Mouse (Mus musculus): ENCODE data around the gene 1520401A03Rik. TPM values are rescaled to one million over a fixed set of nuclear protein-coding genes. Genes with fewer than 3 reads are reported as not detected.

Gene 1520401A03Rik
- polyA plus RNA-seq, 1 experiment from 2014 or later = 0.21 TPM

DNA sequence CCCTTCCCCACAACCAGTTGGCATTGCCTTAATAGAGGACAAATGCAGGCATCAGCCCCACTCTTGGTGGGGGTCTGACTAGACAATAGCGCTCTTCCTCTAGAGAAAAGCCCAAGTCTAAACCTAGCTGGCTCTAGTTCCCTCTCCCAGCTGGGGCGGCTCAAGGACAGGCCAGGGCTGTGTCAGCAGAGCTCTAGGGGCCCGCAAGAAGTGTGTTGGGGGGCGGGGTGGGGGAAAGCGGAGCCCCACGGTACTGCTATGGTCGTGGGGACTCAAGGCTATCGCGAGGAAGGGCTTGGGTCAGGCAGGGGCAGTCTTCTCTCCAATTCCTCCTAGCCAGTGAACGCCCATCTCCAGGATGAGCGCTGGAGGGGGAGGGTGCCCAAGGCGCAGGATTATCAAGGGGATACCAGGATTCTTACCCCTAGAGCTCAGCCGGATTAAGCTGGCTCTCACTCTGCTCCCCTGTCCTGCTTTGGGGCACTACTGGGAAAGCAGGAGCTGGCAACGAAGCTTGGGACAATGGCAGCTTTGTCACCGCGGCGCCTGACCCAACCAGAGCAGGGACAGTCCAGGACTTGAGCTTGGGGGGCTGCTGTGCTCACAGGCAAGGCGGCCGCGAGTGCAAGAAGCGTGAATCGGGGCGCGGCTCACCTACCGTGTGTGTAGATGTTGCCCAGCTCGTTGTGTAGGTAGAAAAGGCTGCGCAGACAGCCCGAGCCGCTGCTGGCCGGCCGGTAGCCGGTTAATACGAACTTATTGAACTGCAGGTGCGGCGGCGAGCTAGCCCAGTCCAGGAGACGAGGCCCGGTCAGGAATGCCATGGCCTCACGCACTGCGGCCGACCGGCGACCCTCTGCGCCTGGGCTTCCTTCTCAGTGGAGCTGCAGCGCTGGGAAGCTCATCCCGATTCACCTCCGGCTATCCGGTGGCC lies 16.9 kb upstream of the 1520401A03Rik start:
- no peaks in the 10 kb centered on the region for H3K9me3 ChIP-seq (ENCODE audit: control insufficient read depth, low read length)
- H3K27ac ChIP-seq (ENCODE audit: low read depth, low read length) = peak overlapping the region; percentile 40
- H3K27me3 ChIP-seq (ENCODE audit: control insufficient read depth, insufficient read depth, low read length) = peaks cover 29% of the 10 kb centered on the region
- peak overlapping the region; percentile 81 for H3K4me3 ChIP-seq (ENCODE audit: low read depth, low read length)
- H3K36me3 ChIP-seq (ENCODE audit: control insufficient read depth, insufficient read depth, low read length) = peaks cover 16% of the 10 kb centered on the region
- peak overlapping the region; percentile 70 for H3K9ac ChIP-seq (replicated peaks; ENCODE audit: low read depth, low read length)
- under 1% methylated on average over 47 of the region's 48 CpGs for WGBS
- H3K4me2 ChIP-seq (ENCODE audit: low read depth, low read length) = peak overlapping the region; percentile 79
- H3K4me1 ChIP-seq (ENCODE audit: control insufficient read depth, insufficient read depth, low read length) = peaks cover 20% of the 10 kb centered on the region
- ATAC-seq (ENCODE audit: low read depth) = peak; percentile 30

DNA sequence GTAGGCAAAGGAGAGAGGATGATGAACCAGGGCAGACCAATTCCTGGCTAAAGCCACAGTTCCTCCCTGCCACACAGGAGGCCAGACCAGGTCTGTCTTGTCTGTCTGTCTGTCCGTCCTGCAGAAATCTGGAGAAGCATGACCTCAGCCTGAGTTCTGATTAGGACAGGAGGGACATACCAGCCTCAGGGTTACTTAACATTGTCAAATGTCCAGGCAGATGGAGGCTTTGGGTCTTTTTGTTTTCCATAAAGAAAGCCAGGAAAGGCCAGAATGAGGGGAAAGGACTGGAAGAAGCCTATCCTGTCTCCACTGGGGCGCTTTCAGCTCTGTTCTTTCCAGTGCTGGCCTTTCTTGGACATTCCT lies 16.2 kb upstream of the 1520401A03Rik start:
- no peak for ATAC-seq (ENCODE audit: low read depth)
- H3K9me3 ChIP-seq (ENCODE audit: control insufficient read depth, low read length) = no peaks in the 10 kb centered on the region
- peak overlapping the region; percentile 40; the same call in 1 of the 2 replicates for H3K27ac ChIP-seq (ENCODE audit: low read depth, low read length)
- peak overlapping the region; percentile 70 for H3K9ac ChIP-seq (replicated peaks; ENCODE audit: low read depth, low read length)
- WGBS = 33% methylated on average over 2 of the region's 2 CpGs
- peaks cover 20% of the 10 kb centered on the region for H3K4me1 ChIP-seq (ENCODE audit: control insufficient read depth, insufficient read depth, low read length)
- peaks cover 26% of the 10 kb centered on the region for H3K27me3 ChIP-seq (ENCODE audit: control insufficient read depth, insufficient read depth, low read length)
- H3K4me2 ChIP-seq (ENCODE audit: low read depth, low read length) = peak overlapping the region; percentile 79
- H3K36me3 ChIP-seq (ENCODE audit: control insufficient read depth, insufficient read depth, low read length) = peaks cover 16% of the 10 kb centered on the region
- H3K4me3 ChIP-seq (ENCODE audit: low read depth, low read length) = peak overlapping the region; percentile 81

DNA sequence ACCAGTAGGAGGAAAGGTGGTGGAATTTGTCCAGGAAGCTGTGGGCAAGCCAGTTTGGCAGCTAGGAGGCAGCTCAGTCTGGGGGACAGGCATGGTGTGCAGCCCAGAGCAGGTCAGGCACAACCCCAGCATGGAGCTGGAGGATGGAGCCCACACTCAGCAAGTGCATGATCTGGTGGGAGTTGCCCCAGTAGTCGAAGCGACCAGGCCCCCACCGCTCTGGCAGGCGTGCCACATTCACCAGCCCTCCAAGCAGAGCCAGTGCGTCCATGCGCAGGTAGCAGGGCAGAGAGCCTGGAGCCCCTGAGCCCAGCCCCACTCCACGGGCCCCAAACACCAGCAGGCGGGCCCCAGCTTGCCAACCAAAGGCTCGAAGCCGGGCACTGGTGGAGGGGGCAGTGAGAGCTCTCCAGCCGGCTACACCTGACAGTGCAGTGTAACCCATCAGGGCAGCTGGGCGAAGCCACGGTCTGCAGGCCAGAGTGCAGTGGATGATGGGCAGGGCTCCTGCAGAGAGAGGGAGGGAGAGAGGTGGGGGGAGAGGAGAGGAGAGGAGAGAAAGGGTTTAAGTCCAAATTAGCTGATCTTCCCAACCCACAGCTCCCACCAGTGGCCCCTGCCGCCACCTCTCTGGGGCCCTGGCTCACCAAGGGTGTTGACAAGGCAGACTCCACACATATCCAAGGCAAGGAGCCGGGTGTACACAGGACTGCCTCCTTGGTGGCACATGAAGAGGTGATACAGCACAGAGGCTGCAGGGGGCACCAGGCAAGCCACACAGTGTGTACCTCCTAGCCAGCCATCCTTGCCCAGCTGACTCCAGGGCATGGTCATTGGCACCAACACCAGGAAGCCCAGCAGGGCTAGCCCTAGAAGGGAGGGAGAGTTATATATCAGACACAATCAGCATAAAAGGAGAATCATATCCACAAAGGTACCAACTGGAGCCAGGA lies 15.2 kb upstream of the 1520401A03Rik start:
- no peak overlapping the region for H3K9ac ChIP-seq (replicated peaks; ENCODE audit: low read depth, low read length)
- H3K4me2 ChIP-seq (ENCODE audit: low read depth, low read length) = peak overlapping the region; percentile 79; the same call in 1 of the 2 replicates
- ATAC-seq (ENCODE audit: low read depth) = no peak
- H3K27me3 ChIP-seq (ENCODE audit: control insufficient read depth, insufficient read depth, low read length) = peaks cover 15% of the 10 kb centered on the region
- peaks cover 20% of the 10 kb centered on the region for H3K4me1 ChIP-seq (ENCODE audit: control insufficient read depth, insufficient read depth, low read length)
- H3K36me3 ChIP-seq (ENCODE audit: control insufficient read depth, insufficient read depth, low read length) = peaks cover 16% of the 10 kb centered on the region
- no peak overlapping the region for H3K27ac ChIP-seq (ENCODE audit: low read depth, low read length)
- WGBS = 76% methylated on average over 15 of the region's 15 CpGs
- no peaks in the 10 kb centered on the region for H3K9me3 ChIP-seq (ENCODE audit: control insufficient read depth, low read length)
- no peak overlapping the region for H3K4me3 ChIP-seq (ENCODE audit: low read depth, low read length)

DNA sequence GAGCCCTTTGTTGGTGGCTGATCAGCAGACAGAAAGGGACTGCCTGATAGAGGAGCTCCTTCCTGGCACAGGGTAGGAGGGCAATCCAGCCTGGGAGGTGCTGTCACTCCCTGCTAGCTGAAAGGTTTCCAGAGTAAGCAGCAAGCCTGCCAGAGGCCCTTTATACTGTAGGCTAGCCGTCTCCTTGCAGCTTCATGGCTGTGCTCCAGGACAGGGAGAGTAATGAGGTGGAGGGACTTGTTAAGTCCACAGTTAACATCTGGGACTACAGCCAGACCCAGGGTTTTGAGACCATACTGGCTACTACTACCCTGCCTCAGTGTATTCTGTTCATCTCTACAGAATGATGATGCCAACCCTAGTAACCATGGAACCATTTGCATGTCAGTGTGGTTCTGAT lies 11.8 kb upstream of the 1520401A03Rik start:
- no peak for ATAC-seq (ENCODE audit: low read depth)
- H3K9ac ChIP-seq (replicated peaks; ENCODE audit: low read depth, low read length) = no peak overlapping the region
- no peaks in the 10 kb centered on the region for H3K9me3 ChIP-seq (ENCODE audit: control insufficient read depth, low read length)
- H3K27ac ChIP-seq (ENCODE audit: low read depth, low read length) = no peak overlapping the region
- WGBS = 69% methylated on average over 1 of the region's 1 CpGs
- H3K4me2 ChIP-seq (ENCODE audit: low read depth, low read length) = no peak overlapping the region
- H3K27me3 ChIP-seq (ENCODE audit: control insufficient read depth, insufficient read depth, low read length) = no peaks in the 10 kb centered on the region
- peaks cover 16% of the 10 kb centered on the region for H3K36me3 ChIP-seq (ENCODE audit: control insufficient read depth, insufficient read depth, low read length)
- peaks cover 15% of the 10 kb centered on the region for H3K4me1 ChIP-seq (ENCODE audit: control insufficient read depth, insufficient read depth, low read length)
- no peak overlapping the region for H3K4me3 ChIP-seq (ENCODE audit: low read depth, low read length)

DNA sequence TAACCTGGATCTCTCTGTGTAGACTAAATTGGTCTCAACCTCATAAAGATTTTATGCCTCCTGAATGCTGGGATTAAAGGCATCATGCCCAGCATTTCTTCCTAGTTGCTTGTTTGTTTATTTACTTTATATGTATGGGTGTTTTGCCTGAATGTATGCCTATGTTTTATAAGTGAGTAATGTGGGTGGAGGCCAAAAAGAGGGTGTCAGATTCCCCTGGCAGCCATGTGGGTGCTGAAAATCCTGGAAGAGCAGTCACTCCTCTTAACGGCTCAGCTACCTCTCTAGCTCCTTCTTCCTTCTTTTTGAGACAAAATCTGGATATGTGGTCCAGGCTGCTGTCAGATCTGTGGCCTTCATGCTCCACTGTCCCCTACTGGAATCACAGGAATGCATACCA lies 7.9 kb upstream of the 1520401A03Rik start:
- Histone ChIP-seq H3K36me3 (ENCODE audit: control insufficient read depth, insufficient read depth, low read length) (peaks cover 3% of the 10 kb centered on the region; the same call in 1 of the 2 replicates), H3K4me3 (ENCODE audit: low read depth, low read length) (no peak overlapping the region), H3K9ac (replicated peaks; ENCODE audit: low read depth, low read length) (no peak overlapping the region), H3K27ac (ENCODE audit: low read depth, low read length) (no peak overlapping the region), H3K4me2 (ENCODE audit: low read depth, low read length) (no peak overlapping the region), H3K4me1 (ENCODE audit: control insufficient read depth, insufficient read depth, low read length) (peaks cover 6% of the 10 kb centered on the region; the same call in 1 of the 2 replicates), H3K27me3 (ENCODE audit: control insufficient read depth, insufficient read depth, low read length) (no peaks in the 10 kb centered on the region), H3K9me3 (ENCODE audit: control insufficient read depth, low read length) (no peaks in the 10 kb centered on the region)
- ATAC-seq (ENCODE audit: low read depth) = no peak
- WGBS = 79% methylated on average over 1 of the region's 1 CpGs

DNA sequence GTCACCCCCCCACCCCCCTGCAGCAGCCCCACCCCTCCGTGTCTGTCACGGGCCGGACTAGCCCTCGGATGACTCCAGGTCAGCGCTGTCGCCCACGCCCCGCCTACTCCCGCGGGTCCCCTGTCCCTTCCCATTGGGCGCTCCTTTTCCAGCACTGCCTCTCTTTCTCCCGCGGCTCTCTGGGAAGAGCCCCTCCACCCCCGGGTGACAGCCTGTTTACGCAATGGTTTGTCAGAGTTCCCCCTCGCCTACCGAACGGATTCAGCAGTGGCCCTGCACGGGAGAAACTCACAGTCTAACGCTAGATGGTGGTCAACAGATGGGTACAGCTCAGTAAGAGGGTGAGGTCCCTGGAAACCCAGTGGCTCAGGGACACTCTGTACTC lies 4.2 kb upstream of the 1520401A03Rik start:
- Histone ChIP-seq H3K36me3 (ENCODE audit: control insufficient read depth, insufficient read depth, low read length) (no peaks in the 10 kb centered on the region), H3K27me3 (ENCODE audit: control insufficient read depth, insufficient read depth, low read length) (no peaks in the 10 kb centered on the region), H3K9me3 (ENCODE audit: control insufficient read depth, low read length) (no peaks in the 10 kb centered on the region), H3K4me1 (ENCODE audit: control insufficient read depth, insufficient read depth, low read length) (peaks cover 6% of the 10 kb centered on the region; the same call in 1 of the 2 replicates), H3K4me3 (ENCODE audit: low read depth, low read length) (peak overlapping the region; percentile 74), H3K27ac (ENCODE audit: low read depth, low read length) (peak overlapping the region; percentile 34; the same call in 1 of the 2 replicates), H3K4me2 (ENCODE audit: low read depth, low read length) (peak overlapping the region; percentile 94), H3K9ac (replicated peaks; ENCODE audit: low read depth, low read length) (peak overlapping the region; percentile 66)
- ATAC-seq (ENCODE audit: low read depth) = peak; percentile 83
- WGBS = 1% methylated on average over 13 of the region's 20 CpGs

DNA sequence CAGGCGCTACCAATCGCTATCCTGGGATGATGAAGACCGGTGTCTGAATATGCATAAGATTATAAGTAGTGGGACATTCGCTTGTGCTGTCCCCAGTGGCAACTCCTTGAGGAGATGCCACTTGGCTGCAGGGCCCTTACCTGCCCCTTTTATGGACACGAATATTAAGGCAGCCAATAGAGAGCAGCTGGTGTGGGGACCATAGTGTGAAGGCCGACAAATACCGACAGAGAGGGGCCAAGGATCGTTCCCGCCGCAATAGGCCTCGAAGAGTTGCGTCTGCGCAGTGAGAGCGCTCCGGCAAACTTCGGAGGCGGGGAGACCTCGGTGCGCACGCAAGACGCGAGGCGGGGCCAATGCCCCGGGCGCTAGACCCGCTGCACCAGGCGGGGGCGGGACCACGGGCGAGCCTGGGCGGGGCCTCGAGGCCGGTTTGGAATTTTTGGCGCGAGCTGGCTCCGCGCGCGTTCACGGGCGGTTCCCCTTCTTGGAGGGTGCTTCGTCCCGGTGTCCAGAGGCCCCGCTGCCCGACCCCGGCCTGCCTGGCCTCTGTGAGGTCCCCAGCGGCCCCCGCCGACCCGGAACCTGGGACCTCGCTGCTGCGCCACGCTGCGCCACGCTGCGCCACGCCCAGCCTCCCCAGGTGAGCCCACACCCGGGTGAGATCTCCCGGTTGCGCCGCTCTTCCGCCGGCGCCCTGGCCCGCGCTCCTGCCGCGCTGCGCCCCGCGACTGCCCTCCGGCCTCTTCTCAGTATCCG lies 3.6 kb upstream of the 1520401A03Rik start, which contains the start of gene Pkmyt1:
Gene Pkmyt1, plus strand, starts transcription at position 338 of the 759 bp plus-strand sequence.
- Histone ChIP-seq H3K27me3 (ENCODE audit: control insufficient read depth, insufficient read depth, low read length) (no peaks in the 10 kb centered on the region), H3K9ac (replicated peaks; ENCODE audit: low read depth, low read length) (peak within 1 kb of the TSS; percentile 66), H3K27ac (ENCODE audit: low read depth, low read length) (peak within 1 kb of the TSS; percentile 34), H3K4me2 (ENCODE audit: low read depth, low read length) (peak within 1 kb of the TSS; percentile 94), H3K9me3 (ENCODE audit: control insufficient read depth, low read length) (no peaks in the 10 kb centered on the region), H3K4me3 (ENCODE audit: low read depth, low read length) (peak within 1 kb of the TSS; percentile 74), H3K36me3 (ENCODE audit: control insufficient read depth, insufficient read depth, low read length) (no peaks in the 10 kb centered on the region), H3K4me1 (ENCODE audit: control insufficient read depth, insufficient read depth, low read length) (peaks cover 6% of the 10 kb centered on the region; the same call in 1 of the 2 replicates)
- ATAC-seq (ENCODE audit: low read depth) = peak; percentile 94
- 2% methylated on average over 61 of the region's 73 CpGs for WGBS

DNA sequence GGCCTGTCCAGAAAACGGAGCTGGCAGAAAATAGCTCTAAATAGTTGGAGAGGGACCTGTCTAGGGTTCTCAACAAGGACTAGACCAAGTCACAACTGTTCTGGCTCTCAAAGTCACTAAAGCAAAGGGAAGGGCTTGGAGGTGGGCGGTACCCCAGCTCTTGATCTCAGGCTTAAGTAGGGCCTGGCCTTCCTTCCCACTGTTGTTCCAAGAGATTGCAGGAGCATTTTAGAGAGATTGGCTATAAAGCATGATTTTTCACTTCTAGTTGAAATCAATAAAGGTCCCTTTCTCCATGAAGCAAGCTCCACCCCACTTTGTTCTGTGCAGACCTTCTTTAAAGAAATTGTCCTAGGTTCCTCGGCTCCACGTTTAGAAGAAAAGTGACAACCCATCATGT lies 2.9 kb upstream of the 1520401A03Rik start:
- Histone ChIP-seq H3K9ac (replicated peaks; ENCODE audit: low read depth, low read length) (peak overlapping the region; percentile 66), H3K4me3 (ENCODE audit: low read depth, low read length) (peak overlapping the region; percentile 74), H3K27me3 (ENCODE audit: control insufficient read depth, insufficient read depth, low read length) (no peaks in the 10 kb centered on the region), H3K4me1 (ENCODE audit: control insufficient read depth, insufficient read depth, low read length) (peaks cover 6% of the 10 kb centered on the region; the same call in 1 of the 2 replicates), H3K36me3 (ENCODE audit: control insufficient read depth, insufficient read depth, low read length) (no peaks in the 10 kb centered on the region), H3K4me2 (ENCODE audit: low read depth, low read length) (peak overlapping the region; percentile 94), H3K27ac (ENCODE audit: low read depth, low read length) (no peak overlapping the region), H3K9me3 (ENCODE audit: control insufficient read depth, low read length) (no peaks in the 10 kb centered on the region)
- no peak for ATAC-seq (ENCODE audit: low read depth)
- WGBS = 61% methylated on average over 4 of the region's 4 CpGs
